Mouse (Mus musculus) kidney, postnatal 4 days (tissue): ENCODE measurements around the gene Mbl2.
A peak's percentile ranks its signal among the peaks of the same experiment; 100 is the strongest.
"Not testable (repeated sequence)": the region's sequence is repeated elsewhere in the genome, so short reads cannot be mapped to it uniquely, and the experiment has no call there.

ENCODE experiments used
- DNase-seq, 2 experiments: peaks; one replicate each; pipeline ENCODE4 v3.0.0; 2021; ENCODE audit warnings: mixed read lengths in 2 of 2

The Mbl2 gene

DNA sequence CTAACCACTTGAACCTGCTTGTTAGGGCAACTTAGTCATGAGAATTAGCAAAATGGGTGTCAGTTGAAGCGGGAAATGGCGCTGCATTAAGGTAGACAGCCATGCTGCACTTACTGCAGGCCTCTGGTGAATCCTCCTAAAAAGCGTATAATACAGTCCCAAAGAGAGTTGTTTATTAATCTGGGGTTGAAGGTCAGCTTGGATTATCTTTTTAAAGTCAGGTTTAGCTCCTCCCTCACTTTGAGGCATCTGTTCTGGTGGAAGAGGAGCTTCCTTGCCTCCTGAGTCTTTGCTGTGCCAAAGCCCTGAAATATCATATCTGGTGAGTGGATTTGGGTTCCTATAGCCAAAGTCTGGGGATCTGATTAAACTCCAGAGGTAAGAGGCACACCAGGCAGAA, at the start of gene Mbl2:
Gene Mbl2, plus strand, starts transcription at position 252 of the 400 bp plus-strand sequence.
- no peak for DNase-seq

DNA sequence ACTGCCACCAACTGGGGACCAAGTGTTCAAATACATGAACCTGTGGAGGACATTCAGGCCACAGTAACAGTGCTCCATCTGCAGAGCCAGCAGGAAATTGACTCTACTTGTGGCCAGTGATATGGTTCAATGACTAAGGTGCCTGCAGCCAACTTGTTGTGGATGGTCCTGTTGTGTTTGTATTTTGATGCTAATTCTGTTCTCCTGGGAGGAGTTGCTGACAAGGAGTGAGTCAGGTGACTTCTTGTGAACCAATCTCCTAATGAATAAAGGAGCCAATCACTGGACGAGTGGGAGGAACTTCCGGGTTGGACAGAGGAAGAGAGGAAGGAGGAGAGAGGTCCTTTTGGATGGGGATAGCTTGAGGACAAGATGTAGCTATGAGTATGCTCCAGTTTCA, 47.2 kb upstream of the Mbl2 start:
- no peak for DNase-seq

DNA sequence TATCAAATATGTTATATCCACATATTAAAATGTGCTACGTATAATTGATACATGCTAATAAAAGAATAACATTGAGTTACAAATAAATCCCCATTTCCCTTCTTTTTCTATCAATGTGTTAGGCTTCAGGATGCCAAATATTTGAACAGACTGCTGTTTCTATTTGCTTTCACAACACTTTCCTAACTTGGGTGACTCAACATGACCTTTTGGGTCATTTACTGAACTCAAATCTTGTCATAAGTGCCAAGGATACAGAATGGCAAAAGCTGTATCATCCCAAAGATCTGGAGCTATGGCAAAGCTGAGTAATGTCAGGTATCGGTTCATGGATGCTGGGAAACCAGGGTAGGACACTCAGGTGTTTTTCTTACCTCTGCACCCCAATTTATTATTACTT, 45.5 kb upstream of the Mbl2 start:
- no peak for DNase-seq

DNA sequence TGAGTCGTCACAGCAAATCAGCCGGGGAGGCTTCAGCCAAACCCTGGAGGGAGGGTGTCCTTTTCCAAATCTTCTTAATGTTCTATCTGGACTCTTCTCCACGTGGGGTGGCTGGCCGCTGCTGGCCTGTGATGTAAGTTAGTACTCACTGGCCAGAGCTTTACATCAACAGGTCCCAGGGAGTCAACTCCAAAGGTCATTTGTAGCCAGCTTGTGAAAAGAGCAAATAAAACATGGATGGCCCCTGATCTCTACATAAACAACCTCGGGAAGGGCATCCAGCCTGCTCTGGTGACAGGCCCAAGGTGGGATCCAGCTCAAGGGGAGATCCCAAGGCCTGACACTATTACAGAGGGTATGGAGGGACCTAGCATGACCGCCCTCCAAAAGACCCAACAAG, 37.7 kb upstream of the Mbl2 start:
- no peak for DNase-seq

DNA sequence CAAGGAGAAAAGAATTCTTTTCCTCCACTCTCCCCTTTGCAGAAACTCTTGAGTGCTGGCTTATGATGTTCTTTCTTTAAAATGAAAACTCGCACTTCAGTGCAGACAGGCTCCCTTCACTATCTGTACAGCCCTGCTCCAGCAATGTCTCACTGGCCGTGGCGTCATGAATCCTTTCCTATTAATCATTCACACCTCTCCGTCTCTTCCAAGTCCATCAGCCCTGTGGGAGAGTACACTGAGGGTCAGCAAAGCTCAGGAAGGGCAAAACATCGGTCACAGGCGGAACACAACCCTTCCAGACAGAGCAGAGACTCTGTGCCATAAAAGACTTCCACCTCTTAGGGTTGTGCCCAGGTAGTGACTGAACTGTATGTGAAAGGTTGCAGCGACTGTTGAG, 30.6 kb upstream of the Mbl2 start:
- DNase-seq = peak; percentile 15 to 50

DNA sequence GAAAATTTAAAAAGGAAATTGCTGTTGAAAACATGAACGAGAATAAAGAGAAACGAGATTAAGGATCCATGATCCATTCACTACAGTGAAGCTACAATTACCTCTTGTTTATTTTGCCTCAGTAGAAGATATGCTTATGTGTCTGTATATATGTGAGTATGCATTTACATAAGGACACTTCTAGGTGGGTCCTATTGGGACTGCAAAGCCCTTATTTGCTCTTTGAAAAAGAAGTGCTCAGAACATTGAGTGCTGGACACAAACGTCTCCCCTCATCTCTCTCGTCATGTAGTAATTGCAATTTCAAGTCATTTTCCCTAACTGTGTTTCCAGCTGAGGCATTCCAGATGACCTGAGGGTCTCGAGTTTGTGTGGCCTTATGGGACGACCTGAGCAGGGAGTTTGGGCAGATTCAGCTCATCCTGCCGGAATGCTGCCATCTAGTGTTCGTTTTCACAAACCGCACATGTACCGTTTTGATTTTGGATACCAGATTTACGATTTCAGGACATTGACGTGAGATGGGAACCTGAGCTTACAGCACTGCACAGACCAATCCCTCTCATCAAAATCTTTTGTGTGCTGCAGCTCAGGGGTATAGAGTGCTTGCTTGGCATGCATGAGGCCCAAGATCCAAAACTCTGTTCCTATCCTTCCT, 27.5 kb upstream of the Mbl2 start:
- peak; percentile 36 to 56 for DNase-seq

DNA sequence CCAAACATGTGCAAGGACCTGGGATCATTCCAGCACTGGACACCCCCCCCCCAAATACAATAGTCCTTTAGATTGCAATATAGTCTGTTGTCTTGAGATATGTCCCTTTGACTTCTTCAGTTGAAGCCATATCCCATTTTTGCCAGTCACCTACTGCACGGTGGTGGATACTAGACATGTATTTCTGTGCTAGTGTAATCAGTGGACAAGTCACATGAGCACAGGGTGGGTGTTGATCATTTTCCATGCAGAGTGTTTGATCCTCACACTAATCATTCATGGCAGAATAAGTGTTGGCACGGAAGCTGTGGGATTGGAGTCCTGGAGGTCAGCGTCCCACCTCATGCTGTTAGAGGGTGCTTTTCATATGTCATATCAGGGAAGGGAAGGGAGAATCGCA, 26.9 kb upstream of the Mbl2 start:
- no peak for DNase-seq

DNA sequence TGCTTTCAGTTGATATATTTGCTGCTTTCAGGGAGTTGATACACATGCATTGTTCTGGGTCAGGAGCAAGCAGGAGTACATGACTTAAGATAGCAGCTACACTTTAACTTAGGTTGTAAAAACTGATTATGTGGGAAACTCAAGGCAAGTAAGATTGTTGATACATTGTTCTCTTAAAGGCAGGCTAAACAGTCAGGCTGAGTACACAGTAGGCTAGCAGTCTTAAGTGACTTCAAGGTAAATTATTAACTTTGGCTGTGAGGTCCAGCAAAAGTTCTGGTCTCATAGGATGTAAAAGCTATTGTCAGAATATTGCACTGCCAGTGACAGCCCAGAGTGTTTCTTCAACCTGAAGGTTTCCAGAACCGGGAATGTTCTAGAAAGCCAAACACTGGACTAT, 25.8 kb upstream of the Mbl2 start:
- no peak for DNase-seq

DNA sequence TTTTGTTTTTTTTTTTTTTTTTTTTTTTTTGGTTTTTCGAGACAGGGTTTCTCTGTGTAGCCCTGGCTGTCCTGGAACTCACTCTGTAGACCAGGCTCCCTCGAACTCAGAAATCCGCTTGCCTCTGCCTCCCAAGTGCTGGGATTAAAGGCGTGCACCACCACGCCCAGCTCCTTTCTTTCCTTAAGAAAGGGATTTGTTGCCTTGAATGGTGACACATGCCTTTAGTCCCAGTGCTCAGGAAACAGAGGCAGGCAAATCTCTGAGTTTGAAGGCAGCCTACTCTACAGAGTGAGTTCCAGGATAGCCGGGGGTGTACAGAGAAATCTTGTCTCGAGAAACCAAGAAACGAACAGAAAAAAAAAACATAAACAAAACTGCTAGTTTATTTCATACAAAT, 23.7 kb upstream of the Mbl2 start:
- DNase-seq = not testable (repeated sequence)

DNA sequence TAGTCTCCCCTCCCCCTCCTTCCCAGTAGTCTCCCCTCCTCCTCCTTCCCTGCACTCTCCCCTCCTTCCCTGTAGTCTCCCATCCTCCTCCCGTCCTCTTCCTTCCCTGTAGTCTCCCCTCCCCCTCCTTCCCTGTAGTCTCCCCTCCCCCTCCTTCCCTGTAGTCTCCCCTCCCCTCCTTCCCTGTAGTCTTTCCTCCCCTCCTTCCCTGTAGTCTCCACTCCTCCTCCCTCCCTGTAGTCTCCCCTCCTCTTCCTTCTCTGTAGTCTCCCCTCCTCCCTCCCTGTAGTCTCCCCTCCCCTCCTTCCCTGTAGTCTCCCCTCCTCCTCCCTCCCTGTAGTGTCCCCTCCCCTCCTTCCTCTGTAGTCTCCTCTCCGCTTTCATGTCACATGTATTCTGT, 18.7 kb upstream of the Mbl2 start:
- DNase-seq = no peak

DNA sequence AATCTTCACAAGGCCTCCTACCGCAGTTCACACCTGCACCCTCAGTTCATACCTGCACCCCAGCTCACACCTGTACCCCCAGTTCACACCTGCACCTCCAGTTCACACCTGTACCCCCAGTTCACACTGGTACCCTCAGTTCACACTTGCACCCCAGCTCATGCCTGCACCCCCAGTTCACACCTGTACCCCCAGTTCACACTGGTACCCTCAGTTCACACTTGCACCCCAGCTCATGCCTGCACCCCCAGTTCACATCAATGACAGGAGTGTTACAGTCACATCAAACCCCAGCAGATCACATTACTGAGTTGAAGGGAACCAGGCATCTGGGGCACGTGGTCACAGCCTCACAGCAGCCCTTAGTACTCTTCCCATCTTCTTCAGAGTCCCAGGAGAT, 17.0 kb upstream of the Mbl2 start:
- DNase-seq = not testable (repeated sequence)

DNA sequence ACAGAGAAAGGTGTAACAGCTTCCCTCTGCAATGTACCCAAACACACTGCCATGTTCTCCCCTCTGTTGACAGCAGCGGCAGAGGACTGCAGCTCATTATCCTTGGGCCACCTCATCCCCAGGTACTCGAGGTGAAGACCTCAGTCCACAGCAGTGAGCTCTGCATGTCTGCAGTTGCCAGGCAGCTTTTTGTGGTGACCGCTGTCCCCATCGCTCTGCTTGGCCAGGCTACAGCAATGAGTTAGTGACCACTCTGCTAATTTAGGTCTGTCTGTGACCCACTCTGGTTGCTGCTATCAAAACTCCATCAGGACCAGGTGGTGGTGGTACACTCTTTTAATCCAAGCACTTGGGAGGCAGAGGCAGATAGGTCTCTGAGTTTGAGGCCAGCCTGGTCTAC, 16.6 kb upstream of the Mbl2 start:
- no peak for DNase-seq

DNA sequence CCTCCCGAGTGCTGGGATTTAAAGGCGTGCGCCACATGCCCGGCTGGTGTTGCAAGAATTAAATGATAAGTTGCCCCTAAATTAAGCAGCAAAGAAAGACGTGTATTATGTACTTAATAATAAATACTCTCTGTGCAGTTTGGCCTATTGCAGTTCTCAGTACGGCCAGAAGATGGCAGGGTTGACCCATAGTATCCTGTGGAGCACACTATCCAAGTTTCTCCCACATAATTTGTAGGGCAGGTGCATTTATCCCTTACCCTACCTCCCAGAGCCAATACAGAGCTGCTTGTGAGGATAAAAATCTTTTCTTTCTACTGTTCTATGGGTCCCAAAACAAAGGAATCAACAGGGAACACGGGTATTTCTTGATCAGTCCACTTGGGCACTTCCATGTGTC, 15.4 kb upstream of the Mbl2 start:
- DNase-seq = peak; percentile 81 to 82

DNA sequence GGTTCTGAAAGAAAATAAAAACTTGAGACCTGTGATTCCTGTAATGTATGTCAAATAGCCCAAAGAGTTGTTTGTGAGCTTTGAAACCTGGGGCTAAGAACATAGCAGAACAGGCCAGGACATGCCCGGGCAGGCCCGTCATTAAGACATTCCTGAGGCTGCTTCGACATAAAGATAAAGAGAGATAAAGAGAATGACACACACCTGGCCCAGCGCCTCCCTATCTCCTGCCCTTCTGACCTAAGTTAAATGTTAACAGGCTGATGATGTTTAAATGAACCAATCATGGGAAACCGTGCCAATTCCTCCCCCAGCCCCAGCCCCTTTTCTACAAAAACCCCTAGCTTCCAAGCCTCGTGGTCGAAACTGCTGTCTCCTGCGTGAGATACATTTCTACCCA, 10.1 kb upstream of the Mbl2 start:
- DNase-seq = not testable (repeated sequence)

DNA sequence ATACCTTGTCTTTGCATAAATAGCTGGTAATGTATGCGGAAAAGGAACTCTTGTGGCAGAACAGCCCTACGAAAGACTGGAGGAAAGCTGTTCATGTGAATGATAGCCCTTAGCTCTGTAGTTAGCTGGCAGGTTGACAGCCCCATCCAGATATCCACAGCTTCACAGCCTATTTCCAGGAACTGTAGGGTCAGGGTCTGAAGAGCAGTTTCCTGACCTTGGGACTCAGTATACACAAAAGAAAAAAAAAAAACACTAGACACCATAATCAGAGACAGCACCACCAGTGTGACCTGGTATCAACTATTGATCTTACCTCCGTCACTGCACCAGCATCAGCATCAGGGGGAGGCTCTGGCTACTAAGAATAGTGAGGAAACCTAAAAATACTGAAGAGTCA, 3.3 kb upstream of the Mbl2 start:
- no peak for DNase-seq

DNA sequence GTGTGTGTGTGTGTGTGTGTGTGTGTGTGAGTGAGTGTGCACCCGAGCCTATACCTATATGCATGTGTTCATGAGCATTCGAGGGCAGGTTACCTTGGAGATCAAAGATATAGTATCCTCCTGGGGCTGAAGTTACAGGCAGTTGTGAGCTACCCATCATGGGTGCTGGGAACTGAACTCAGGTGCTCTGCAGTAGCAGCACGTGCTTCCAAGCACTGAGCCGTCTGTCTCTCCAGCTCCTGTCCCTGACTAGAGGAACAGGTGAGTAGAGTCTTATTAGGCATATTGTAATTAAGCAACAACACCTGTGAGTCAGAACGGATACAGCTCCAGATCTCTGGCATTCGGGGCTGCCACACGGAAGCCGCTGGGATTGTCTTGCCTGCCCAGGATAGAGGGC, 1.7 kb downstream of the Mbl2 start:
- no peak for DNase-seq

DNA sequence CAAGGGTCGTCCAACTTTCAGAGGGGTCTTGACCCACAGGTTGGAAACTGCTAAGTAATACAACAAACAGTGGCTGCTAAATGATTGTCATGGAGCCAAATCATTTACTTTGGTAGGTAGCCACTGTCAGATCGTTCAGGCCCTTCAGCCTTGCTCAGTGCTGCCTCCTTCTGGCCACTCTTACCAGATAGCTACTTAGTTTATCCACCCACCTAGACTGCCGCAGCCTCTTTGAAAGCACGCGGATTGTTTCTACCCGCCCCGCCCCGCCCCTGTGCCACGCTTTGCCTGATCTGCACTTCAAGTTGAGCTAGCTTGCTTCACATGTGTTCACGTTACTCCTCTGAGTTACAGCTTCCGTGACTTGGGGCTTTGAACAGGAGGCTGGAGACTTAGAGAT, 14.6 kb downstream of the Mbl2 start:
- DNase-seq = peak; percentile 66 to 71

DNA sequence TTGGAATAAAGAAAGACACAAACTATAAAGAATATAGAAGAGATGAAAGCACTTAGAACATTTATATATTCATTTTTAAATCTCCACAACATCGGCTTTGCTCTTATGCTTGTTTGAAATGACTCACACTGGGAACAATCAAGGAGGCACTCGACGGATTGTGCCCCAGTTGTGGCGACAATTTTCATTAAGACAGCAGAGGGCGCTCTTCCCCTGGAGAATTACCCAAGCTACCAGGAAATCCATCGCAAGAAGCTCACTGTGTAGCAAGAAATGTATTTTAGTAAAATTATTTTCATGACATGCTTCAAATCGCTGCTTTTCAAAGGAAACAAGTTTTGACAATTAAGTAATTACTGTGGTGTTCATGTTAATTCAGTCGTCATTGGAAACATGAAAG, 16.1 kb downstream of the Mbl2 start:
- peak; percentile 73 to 75 for DNase-seq

DNA sequence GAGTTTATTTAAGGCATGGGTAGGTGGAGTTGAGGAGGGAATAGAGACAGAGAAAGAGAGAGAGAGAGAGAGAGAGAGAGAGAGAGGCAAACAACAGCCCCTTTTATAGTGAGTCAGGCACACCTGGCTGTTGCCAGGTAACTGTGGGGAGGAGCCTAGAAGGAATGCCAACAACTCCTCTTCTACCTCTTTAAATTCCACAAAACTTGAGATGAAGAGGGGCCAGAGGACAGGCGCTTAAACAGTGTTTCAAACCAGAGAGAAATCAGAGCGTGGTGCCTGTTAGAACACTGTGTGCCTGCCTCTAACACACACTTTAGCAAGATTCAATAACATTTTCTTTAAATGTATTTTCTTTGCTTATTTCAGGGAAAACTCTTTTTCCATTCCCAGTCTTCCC, 19.5 kb downstream of the Mbl2 start:
- DNase-seq = no peak

DNA sequence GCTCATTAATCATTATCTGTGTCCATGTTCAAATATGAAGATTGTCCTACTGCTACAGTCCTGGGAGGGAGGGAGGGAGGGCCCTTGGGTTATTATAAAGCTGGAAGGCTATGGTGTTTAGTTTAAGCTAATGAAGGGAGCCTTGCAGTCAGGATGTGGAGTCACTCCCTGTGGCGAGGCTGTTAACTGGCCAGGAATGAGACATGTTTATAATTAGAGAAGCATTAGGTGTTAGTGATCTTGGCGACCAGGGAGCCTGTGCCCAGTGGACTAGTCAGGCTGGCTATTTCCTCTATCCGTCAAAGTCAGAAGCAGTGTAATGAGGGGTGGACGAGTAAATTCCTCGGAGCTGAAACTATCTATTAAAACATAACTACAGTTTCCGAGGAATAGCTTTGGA, 23.6 kb downstream of the Mbl2 start:
- peak; percentile 6 to 18 for DNase-seq

DNA sequence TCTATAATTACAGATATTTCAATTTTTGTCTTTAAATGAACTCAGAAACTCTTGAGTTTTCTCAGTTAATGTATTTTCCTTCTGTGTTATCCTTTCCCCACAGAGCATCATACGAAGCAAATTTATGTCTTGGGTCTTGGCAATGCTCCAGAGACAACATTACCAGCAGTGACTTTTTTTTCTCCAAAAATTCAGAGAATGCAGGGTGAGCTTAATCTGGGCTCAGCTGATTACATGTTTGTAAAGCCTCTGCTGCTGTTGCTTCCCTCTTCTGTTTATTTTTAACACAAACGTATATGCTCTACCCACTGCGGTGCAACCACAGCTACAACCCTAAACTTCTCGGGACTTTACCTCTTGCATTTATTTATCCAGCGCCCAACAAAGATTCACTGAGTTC, 48.4 kb downstream of the Mbl2 start:
- DNase-seq = no peak

DNA sequence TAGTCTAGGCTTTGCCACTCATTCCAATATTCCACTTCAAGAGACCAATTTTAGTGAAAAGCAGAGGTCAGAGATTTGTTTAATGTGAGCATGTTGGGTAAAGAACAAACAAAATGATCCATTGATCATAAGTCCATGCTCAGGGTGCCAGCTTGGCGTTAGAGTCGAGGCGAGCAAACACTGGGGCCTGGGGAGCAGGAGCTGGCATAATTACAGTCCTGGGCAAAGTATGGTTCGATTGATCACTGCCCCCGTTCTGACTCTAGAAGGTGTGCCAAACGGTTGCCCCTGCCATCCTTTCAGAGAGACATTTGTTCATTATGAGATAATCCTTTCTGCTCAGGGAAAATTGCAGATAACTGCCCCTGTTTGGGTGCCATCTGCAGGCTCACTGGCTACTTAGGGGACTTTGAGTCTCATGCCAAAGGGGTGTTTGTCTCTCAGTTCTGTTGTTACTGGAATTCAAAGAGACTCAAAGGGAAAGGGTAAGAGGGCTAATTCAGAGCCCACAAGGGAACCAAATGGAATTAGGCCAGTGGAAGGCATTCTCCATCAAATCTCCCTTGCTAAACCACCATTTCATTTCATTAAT, 55.3 kb downstream of the Mbl2 start:
- DNase-seq = no peak
